Mouse (Mus musculus) liver, embryonic 16.5 days (tissue): ENCODE results near the gene Olfr558. TPM values are rescaled to one million over a fixed set of nuclear protein-coding genes. Genes with fewer than 3 reads are reported as not detected.

ENCODE experiments used
- ATAC-seq: fragments of 200-750 bp; cut with Nextera tagmentation; 2 replicates; pipeline ENCODE4 v1.8.0; 2017; ENCODE audit warnings: low read depth, mild to moderate bottlenecking, moderate number of reproducible peaks, moderate library complexity
- H3K27ac ChIP-seq: fragments of 300-500 bp; sonication (generic); 2 replicates; pipeline ENCODE4 v1.5.1; 2014; ENCODE audit warnings: mild to moderate bottlenecking, low read length
- H3K27me3 ChIP-seq: fragments of 300-500 bp; sonication (generic); 2 replicates; pipeline ENCODE4 v1.6.1; 2014; ENCODE audit warnings: low read depth, low read length, mixed read lengths; ENCODE audit not compliant: control insufficient read depth, insufficient read depth
- H3K36me3 ChIP-seq: fragments of 300-500 bp; sonication (generic); 2 replicates; pipeline ENCODE4 v1.6.1; 2014; ENCODE audit warnings: mild to moderate bottlenecking; ENCODE audit not compliant: control insufficient read depth, insufficient read depth
- H3K4me1 ChIP-seq: fragments of 300-500 bp; sonication (generic); 2 replicates; pipeline ENCODE4 v1.6.1; 2014; ENCODE audit warnings: low read depth, low read length, mixed read lengths; ENCODE audit not compliant: control insufficient read depth
- H3K4me2 ChIP-seq: fragments of 300-500 bp; sonication (generic); 2 replicates; pipeline ENCODE4 v1.6.1; 2014; ENCODE audit warnings: low read depth, low read length, mixed read lengths
- H3K4me3 ChIP-seq: fragments of 300-500 bp; sonication (generic); 2 replicates; pipeline ENCODE4 v1.5.1; 2014; ENCODE audit warnings: low read depth, mild to moderate bottlenecking, low read length
- H3K9ac ChIP-seq: fragments of 300-500 bp; sonication (generic); 2 replicates; pipeline ENCODE4 v1.6.1; 2014; ENCODE audit warnings: low read depth, low read length
- H3K9me3 ChIP-seq: fragments of 300-500 bp; sonication (generic); replicated peaks from 2 replicates; pipeline ENCODE4 v1.6.1; 2016; ENCODE audit warnings: low read length; ENCODE audit not compliant: control insufficient read depth
- WGBS: fragments of 180-500 bp; shearing (Covaris S2); extraction: QIAGEN DNeasy Blood & Tissue Kit; methylation state at CpG from one replicate; pipeline ENCODE4 v1.1.7; 2014; ENCODE audit not compliant: insufficient replicate concordance; 5-methylcytosine and 5-hydroxymethylcytosine counted together
- polyA plus RNA-seq: library from polyadenylated mRNA; unstranded; fragments of >200 nt; fragmentation: Nextera tagmentation; extraction: Ambion mirVana; gene quantifications from 2 replicates; pipeline ENCODE4 v1.2.1, GENCODE M21; 2015

The Olfr558 gene
- polyA plus RNA-seq = not detected in 2 replicates

- H3K9ac ChIP-seq = no peak within 1 kb of the TSS
- H3K9me3 ChIP-seq = no peaks in the 10 kb centered on the region
- ATAC-seq = no peak
- H3K27ac ChIP-seq = no peak within 1 kb of the TSS
- H3K4me3 ChIP-seq = no peak within 1 kb of the TSS
- H3K36me3 ChIP-seq = no peaks in the 10 kb centered on the region
- no peaks in the 10 kb centered on the region for H3K4me1 ChIP-seq
- no peak within 1 kb of the TSS for H3K4me2 ChIP-seq
- H3K27me3 ChIP-seq = no peaks in the 10 kb centered on the region
These were observed at the start of gene Olfr558 for GRCm38 (mm10) chr7:102701915-102702314. Gene Olfr558 (plus strand): TSS chr7:102702215.

GRCm38 (mm10) chr7:102658523-102658922 lies 43.5 kb upstream of the Olfr558 start, which contains the start of gene Olfr555:
Gene Olfr555 (plus strand): TSS chr7:102658823.
- Histone ChIP-seq H3K36me3 (no peaks in the 10 kb centered on the region), H3K27me3 (no peaks in the 10 kb centered on the region), H3K4me2 (no peak within 1 kb of the TSS), H3K9ac (no peak within 1 kb of the TSS), H3K4me1 (no peaks in the 10 kb centered on the region), H3K27ac (no peak within 1 kb of the TSS), H3K4me3 (no peak within 1 kb of the TSS), H3K9me3 (no peaks in the 10 kb centered on the region)
- 54% methylated on average over 1 of the region's 1 CpGs for WGBS
- ATAC-seq = no peak

- 48% methylated on average over 3 of the region's 3 CpGs for WGBS
- Histone ChIP-seq H3K27me3 (no peaks in the 10 kb centered on the region), H3K4me2 (no peak within 1 kb of the TSS), H3K9ac (no peak within 1 kb of the TSS), H3K36me3 (no peaks in the 10 kb centered on the region), H3K4me1 (no peaks in the 10 kb centered on the region), H3K4me3 (no peak within 1 kb of the TSS), H3K27ac (no peak within 1 kb of the TSS), H3K9me3 (no peaks in the 10 kb centered on the region)
- ATAC-seq = no peak
These were observed 37.4 kb upstream of the Olfr558 start, which contains the start of gene Olfr556 for GRCm38 (mm10) chr7:102664599-102664998. Gene Olfr556 (plus strand): TSS chr7:102664899.

- Histone ChIP-seq H3K4me1 (no peaks in the 10 kb centered on the region), H3K27ac (no peak overlapping the region), H3K9ac (no peak overlapping the region), H3K9me3 (no peaks in the 10 kb centered on the region), H3K27me3 (no peaks in the 10 kb centered on the region), H3K4me2 (no peak overlapping the region), H3K36me3 (no peaks in the 10 kb centered on the region), H3K4me3 (no peak overlapping the region)
- ATAC-seq = no peak
- 30% methylated on average over 2 of the region's 2 CpGs for WGBS
These were observed 36.6 kb upstream of the Olfr558 start for GRCm38 (mm10) chr7:102665378-102665777.

GRCm38 (mm10) chr7:102676225-102676624 lies 25.8 kb upstream of the Olfr558 start:
- Histone ChIP-seq H3K4me2 (no peak overlapping the region), H3K27ac (no peak overlapping the region), H3K4me3 (no peak overlapping the region), H3K27me3 (no peaks in the 10 kb centered on the region), H3K9ac (no peak overlapping the region), H3K36me3 (no peaks in the 10 kb centered on the region), H3K4me1 (no peaks in the 10 kb centered on the region), H3K9me3 (no peaks in the 10 kb centered on the region)
- ATAC-seq = no peak
- 59% methylated on average over 2 of the region's 2 CpGs for WGBS

GRCm38 (mm10) chr7:102681916-102682315 lies 20.1 kb upstream of the Olfr558 start:
- Histone ChIP-seq H3K9ac (no peak overlapping the region), H3K9me3 (no peaks in the 10 kb centered on the region), H3K27me3 (no peaks in the 10 kb centered on the region), H3K4me1 (no peaks in the 10 kb centered on the region), H3K4me3 (no peak overlapping the region), H3K36me3 (no peaks in the 10 kb centered on the region), H3K27ac (no peak overlapping the region), H3K4me2 (no peak overlapping the region)
- ATAC-seq = no peak
- 62% methylated on average over 1 of the region's 1 CpGs for WGBS

- Histone ChIP-seq H3K4me2 (peak within 1 kb of the TSS; percentile 66), H3K4me3 (peak within 1 kb of the TSS; percentile 66), H3K27ac (no peak within 1 kb of the TSS), H3K36me3 (no peaks in the 10 kb centered on the region), H3K9ac (peak within 1 kb of the TSS; percentile 63), H3K27me3 (no peaks in the 10 kb centered on the region), H3K4me1 (no peaks in the 10 kb centered on the region; the same call in 1 of the 2 replicates), H3K9me3 (no peaks in the 10 kb centered on the region)
- ATAC-seq = peak; percentile 96
- WGBS = under 1% methylated on average over 40 of the region's 40 CpGs
These were observed 15.0 kb upstream of the Olfr558 start, which contains the start of gene Trim68 for GRCm38 (mm10) chr7:102686944-102687501. Gene Trim68 (minus strand): TSS chr7:102687327.

GRCm38 (mm10) chr7:102695358-102696125 lies 6.5 kb upstream of the Olfr558 start, which contains the start of gene Olfr557:
Gene Olfr557 (plus strand): TSS chr7:102695910.
- no peak for ATAC-seq
- 65% methylated on average over 5 of the region's 5 CpGs for WGBS

GRCm38 (mm10) chr7:102698461-102698860 lies 3.6 kb upstream of the Olfr558 start:
- Histone ChIP-seq H3K36me3 (no peaks in the 10 kb centered on the region), H3K27me3 (no peaks in the 10 kb centered on the region), H3K9ac (no peak overlapping the region), H3K4me1 (no peaks in the 10 kb centered on the region), H3K4me2 (no peak overlapping the region), H3K9me3 (no peaks in the 10 kb centered on the region), H3K27ac (no peak overlapping the region), H3K4me3 (no peak overlapping the region)
- ATAC-seq = no peak
- WGBS = 66% methylated on average over 7 of the region's 7 CpGs

More at GRCm38 (mm10) chr7:102695358-102696125, 6.5 kb upstream of the Olfr558 start, which contains the start of gene Olfr557:
- H3K4me2 ChIP-seq = no peak within 1 kb of the TSS
- H3K9ac ChIP-seq = no peak within 1 kb of the TSS
- no peaks in the 10 kb centered on the region for H3K36me3 ChIP-seq
- H3K27ac ChIP-seq = no peak within 1 kb of the TSS
- H3K27me3 ChIP-seq = no peaks in the 10 kb centered on the region
- no peaks in the 10 kb centered on the region for H3K9me3 ChIP-seq
- no peaks in the 10 kb centered on the region for H3K4me1 ChIP-seq
- H3K4me3 ChIP-seq = no peak within 1 kb of the TSS
